Mouse (Mus musculus) intestine, embryonic 14.5 days (tissue): ENCODE data around the gene Cwf19l1. TPM values are rescaled to one million over a fixed set of nuclear protein-coding genes. Genes with fewer than 3 reads are reported as not detected.
"Not testable (repeated sequence)": the region's sequence is repeated elsewhere in the genome, so short reads cannot be mapped to it uniquely, and the experiment has no call there.

ENCODE experiments used
- ATAC-seq: fragments of 200-750 bp; cut with Nextera tagmentation; replicated peaks from 2 replicates; pipeline ENCODE4 v1.8.0; 2017; ENCODE audit warnings: low read depth, moderate number of reproducible peaks, moderate TSS enrichment, moderate library complexity; ENCODE audit not compliant: low FRiP score, low TSS enrichment
- DNase-seq: peaks from one replicate; pipeline ENCODE4 v3.0.0-alpha.2; 2018; ENCODE audit warnings: low spot score
- H3K27ac ChIP-seq: fragments of 300-500 bp; sonication (generic); 2 replicates; pipeline ENCODE4 v1.5.1; 2014; ENCODE audit warnings: low read depth, mild to moderate bottlenecking, control low read depth
- H3K27me3 ChIP-seq: fragments of 300-500 bp; sonication (generic); replicated peaks from 2 replicates; pipeline ENCODE4 v1.6.1; 2014; ENCODE audit warnings: low read length, control low read depth; ENCODE audit not compliant: control insufficient read depth, insufficient read depth
- H3K36me3 ChIP-seq: fragments of 300-500 bp; sonication (generic); 2 replicates; pipeline ENCODE4 v1.6.1; 2014; ENCODE audit warnings: low read length, control low read depth; ENCODE audit not compliant: control insufficient read depth, insufficient read depth
- H3K4me1 ChIP-seq: fragments of 300-500 bp; sonication (generic); replicated peaks from 2 replicates; pipeline ENCODE4 v1.6.1; 2014; ENCODE audit warnings: low read length, control low read depth, mixed read lengths; ENCODE audit not compliant: control insufficient read depth, insufficient read depth
- H3K4me2 ChIP-seq: fragments of 300-500 bp; sonication (generic); 2 replicates; pipeline ENCODE4 v1.6.1; 2014; ENCODE audit warnings: low read length
- H3K4me3 ChIP-seq: fragments of 300-500 bp; sonication (generic); 2 replicates; pipeline ENCODE4 v1.5.1; 2014; ENCODE audit warnings: low read depth, low read length, control low read depth, mixed read lengths
- H3K9ac ChIP-seq: fragments of 300-500 bp; sonication (generic); 2 replicates; pipeline ENCODE4 v1.6.1; 2014; ENCODE audit warnings: mild to moderate bottlenecking, low read length
- H3K9me3 ChIP-seq: fragments of 300-500 bp; sonication (generic); 2 replicates; pipeline ENCODE4 v1.6.1; 2016; ENCODE audit warnings: low read length, control low read depth; ENCODE audit not compliant: control insufficient read depth
- WGBS: fragments of 180-500 bp; shearing (Covaris S2); extraction: QIAGEN DNeasy Blood & Tissue Kit; methylation state at CpG from one replicate; pipeline ENCODE4 v1.1.7; 2014; 5-methylcytosine and 5-hydroxymethylcytosine counted together
- polyA plus RNA-seq: library from polyadenylated mRNA; unstranded; fragments of >200 nt; fragmentation: Nextera tagmentation; extraction: Ambion mirVana; gene quantifications from 2 replicates; pipeline ENCODE4 v1.2.1, GENCODE M21; 2014

Cwf19l1 gene
- polyA plus RNA-seq, 1 experiment from 2014 or later = 37.8 TPM

GRCm38 (mm10) chr19:44128560-44128959 lies 7.1 kb downstream of the Cwf19l1 start:
- Histone ChIP-seq H3K4me2 (no peak overlapping the region), H3K36me3 (peaks cover 82% of the 10 kb centered on the region), H3K9me3 (no peaks in the 10 kb centered on the region), H3K4me1 (no peaks in the 10 kb centered on the region), H3K27me3 (no peaks in the 10 kb centered on the region), H3K27ac (no peak overlapping the region), H3K9ac (no peak overlapping the region), H3K4me3 (no peak overlapping the region)
- WGBS = 79% methylated on average over 2 of the region's 2 CpGs
- ATAC-seq = no peak
- no peak for DNase-seq

- Histone ChIP-seq H3K4me1 (no peaks in the 10 kb centered on the region), H3K4me3 (no peak overlapping the region), H3K27me3 (no peaks in the 10 kb centered on the region), H3K9ac (no peak overlapping the region), H3K9me3 (no peaks in the 10 kb centered on the region), H3K27ac (no peak overlapping the region), H3K4me2 (no peak overlapping the region), H3K36me3 (peaks cover 89% of the 10 kb centered on the region)
- WGBS = 82% methylated on average over 10 of the region's 10 CpGs
- DNase-seq (no peak), ATAC-seq (0 out of 2 replicates have a peak, but pooled peaks have one; percentile 15)
Observed at GRCm38 (mm10) chr19:44127729-44128497, 7.8 kb downstream of the Cwf19l1 start.

GRCm38 (mm10) chr19:44121137-44121536 lies 14.5 kb downstream of the Cwf19l1 start:
- ATAC-seq (no peak), DNase-seq (no peak)
- Histone ChIP-seq H3K4me1 (no peaks in the 10 kb centered on the region), H3K36me3 (peaks cover 92% of the 10 kb centered on the region), H3K9me3 (no peaks in the 10 kb centered on the region), H3K4me2 (no peak overlapping the region), H3K4me3 (no peak overlapping the region), H3K9ac (no peak overlapping the region), H3K27me3 (no peaks in the 10 kb centered on the region), H3K27ac (no peak overlapping the region)
- 94% methylated on average over 7 of the region's 7 CpGs for WGBS

- not testable (repeated sequence) for H3K27ac ChIP-seq, H3K4me1 ChIP-seq, DNase-seq, H3K9ac ChIP-seq, H3K27me3 ChIP-seq, H3K4me3 ChIP-seq, H3K4me2 ChIP-seq, H3K9me3 ChIP-seq, ATAC-seq
- 93% methylated on average over 7 of the region's 9 CpGs for WGBS
- peaks cover 95% of the 10 kb centered on the region for H3K36me3 ChIP-seq
Observed at GRCm38 (mm10) chr19:44120686-44121085, 15.0 kb downstream of the Cwf19l1 start.

GRCm38 (mm10) chr19:44117793-44118192 lies 17.9 kb downstream of the Cwf19l1 start:
- no peak for DNase-seq
- Histone ChIP-seq H3K9me3 (no peaks in the 10 kb centered on the region), H3K27me3 (no peaks in the 10 kb centered on the region), H3K4me3 (no peak overlapping the region), H3K36me3 (peaks cover 95% of the 10 kb centered on the region), H3K4me2 (no peak overlapping the region), H3K9ac (no peak overlapping the region), H3K4me1 (no peaks in the 10 kb centered on the region), H3K27ac (no peak overlapping the region)
- ATAC-seq = no peak

- H3K27me3 ChIP-seq = no peaks in the 10 kb centered on the region
Observed at GRCm38 (mm10) chr19:44111706-44112105, 24.0 kb downstream of the Cwf19l1 start.

GRCm38 (mm10) chr19:44110356-44110755 lies 25.3 kb downstream of the Cwf19l1 start:
- Histone ChIP-seq H3K4me1 (peaks cover 13% of the 10 kb centered on the region), H3K9me3 (no peaks in the 10 kb centered on the region), H3K4me2 (no peak overlapping the region), H3K4me3 (no peak overlapping the region), H3K9ac (no peak overlapping the region), H3K27ac (no peak overlapping the region), H3K36me3 (peaks cover 50% of the 10 kb centered on the region), H3K27me3 (no peaks in the 10 kb centered on the region)
- no peak for ATAC-seq
- WGBS = 89% methylated on average over 9 of the region's 9 CpGs
- DNase-seq = no peak

More at GRCm38 (mm10) chr19:44111706-44112105, 24.0 kb downstream of the Cwf19l1 start:
- no peak overlapping the region for H3K4me2 ChIP-seq
- H3K9ac ChIP-seq = no peak overlapping the region
- no peak overlapping the region for H3K4me3 ChIP-seq
- WGBS = 71% methylated on average over 7 of the region's 7 CpGs
- DNase-seq (no peak), ATAC-seq (no peak)
- H3K9me3 ChIP-seq = no peaks in the 10 kb centered on the region
- H3K4me1 ChIP-seq = peaks cover 4% of the 10 kb centered on the region
- no peak overlapping the region for H3K27ac ChIP-seq
- peaks cover 63% of the 10 kb centered on the region for H3K36me3 ChIP-seq

- DNase-seq = no peak
- Histone ChIP-seq H3K4me3 (no peak overlapping the region), H3K4me1 (peaks cover 13% of the 10 kb centered on the region), H3K9ac (no peak overlapping the region), H3K27ac (no peak overlapping the region), H3K36me3 (peaks cover 38% of the 10 kb centered on the region), H3K27me3 (no peaks in the 10 kb centered on the region), H3K9me3 (no peaks in the 10 kb centered on the region), H3K4me2 (no peak overlapping the region)
- ATAC-seq = no peak
Observed at GRCm38 (mm10) chr19:44108996-44109395, 26.7 kb downstream of the Cwf19l1 start.
